Mouse (Mus musculus) olfactory bulb, adult 2 months (tissue): ENCODE measurements around the gene Glra1. TPM values are rescaled to one million over a fixed set of nuclear protein-coding genes. Genes with fewer than 3 reads are reported as not detected.

ENCODE experiments used
- H3K27ac ChIP-seq: fragments of 200-500 bp; 2 replicates; pipeline ENCODE4 v1.5.1; 2012; ENCODE audit warnings: low read depth, low read length; ENCODE audit not compliant: insufficient read depth
- H3K4me1 ChIP-seq: fragments of 200-500 bp; 2 replicates; pipeline ENCODE4 v1.6.1; 2012; ENCODE audit warnings: low read length; ENCODE audit not compliant: control insufficient read depth, insufficient read depth
- H3K4me3 ChIP-seq: fragments of 200-500 bp; 2 replicates; pipeline ENCODE4 v1.5.1; 2012; ENCODE audit warnings: mild to moderate bottlenecking, low read depth, low read length, moderate library complexity; ENCODE audit not compliant: insufficient read depth
- CTCF ChIP-seq: fragments of 200-500 bp; IDR thresholded peaks from 2 replicates; pipeline ENCODE4 v1.5.1; 2012; ENCODE audit warnings: low read depth, mild to moderate bottlenecking, low read length, moderate library complexity; ENCODE audit not compliant: insufficient read depth
- POLR2A ChIP-seq: fragments of 200-500 bp; IDR thresholded peaks from 2 replicates; pipeline ENCODE4 v1.6.1; 2012; ENCODE audit warnings: mild to moderate bottlenecking, low read depth, low read length, moderate library complexity; ENCODE audit not compliant: insufficient read depth
- WGBS: fragments of 180-500 bp; shearing (Covaris S2); methylation state at CpG from one replicate; pipeline ENCODE4 v1.1.7; 2018; 5-methylcytosine and 5-hydroxymethylcytosine counted together
- polyA plus RNA-seq: library from polyadenylated mRNA; stranded (reverse); fragments of >200 nt; gene quantifications from 2 replicates; pipeline ENCODE4 v1.2.4, GENCODE M21; 2012; ENCODE audit warnings: low replicate concordance; ENCODE audit not compliant: missing spikeins, insufficient read depth, insufficient read length

The Glra1 gene
- polyA plus RNA-seq, 1 experiment = not detected

DNA sequence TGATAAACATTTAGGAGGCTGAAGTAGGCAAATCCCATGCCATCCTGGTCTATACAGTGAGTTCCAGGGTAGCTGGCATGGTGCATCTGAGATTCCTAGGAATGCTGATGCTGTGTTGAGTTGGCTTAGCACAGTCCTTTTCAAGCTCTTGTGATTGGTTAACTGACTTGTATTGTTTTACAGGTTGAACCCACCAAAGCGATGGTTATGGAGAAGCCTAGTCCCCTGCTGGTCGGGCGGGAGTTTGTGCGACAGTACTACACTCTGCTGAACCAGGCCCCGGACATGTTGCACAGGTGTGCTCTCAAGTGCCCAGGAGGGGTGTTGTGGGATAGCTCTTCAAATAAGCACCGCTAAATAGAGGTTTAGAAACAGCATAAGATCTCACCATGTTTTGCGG lies 122.6 kb downstream of the Glra1 start:
- Histone ChIP-seq H3K27ac (no peak overlapping the region), H3K4me1 (peaks cover 11% of the 10 kb centered on the region), H3K4me3 (no peak overlapping the region)
- WGBS = 95% methylated on average over 7 of the region's 7 CpGs
- no peak for TF ChIP-seq POLR2A
- TF ChIP-seq CTCF = no peak

DNA sequence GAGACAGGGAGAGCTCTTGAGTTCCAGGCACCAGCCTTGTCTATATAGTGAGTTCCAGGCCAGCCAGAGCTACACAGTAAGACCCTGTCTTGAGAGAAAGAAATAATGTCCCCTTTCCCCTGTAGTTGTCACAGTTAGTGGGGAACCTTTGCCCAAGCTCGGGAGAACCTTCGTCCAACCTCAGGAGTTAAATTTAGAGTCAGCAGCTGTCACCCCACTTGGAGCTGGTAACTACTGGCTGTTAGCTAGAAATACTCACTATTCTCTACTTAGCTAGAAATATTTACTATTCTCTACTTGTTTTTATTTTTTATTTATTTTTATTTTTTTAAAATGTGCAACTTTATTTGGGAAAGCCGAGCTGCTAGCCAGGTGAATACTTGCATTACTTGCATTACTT lies 134.8 kb downstream of the Glra1 start:
- H3K4me3 ChIP-seq = no peak overlapping the region
- TF ChIP-seq CTCF (no peak), POLR2A (no peak)
- 33% methylated on average over 3 of the region's 3 CpGs for WGBS
- peaks cover 6% of the 10 kb centered on the region; the same call in 1 of the 2 replicates for H3K4me1 ChIP-seq
- no peak overlapping the region for H3K27ac ChIP-seq

DNA sequence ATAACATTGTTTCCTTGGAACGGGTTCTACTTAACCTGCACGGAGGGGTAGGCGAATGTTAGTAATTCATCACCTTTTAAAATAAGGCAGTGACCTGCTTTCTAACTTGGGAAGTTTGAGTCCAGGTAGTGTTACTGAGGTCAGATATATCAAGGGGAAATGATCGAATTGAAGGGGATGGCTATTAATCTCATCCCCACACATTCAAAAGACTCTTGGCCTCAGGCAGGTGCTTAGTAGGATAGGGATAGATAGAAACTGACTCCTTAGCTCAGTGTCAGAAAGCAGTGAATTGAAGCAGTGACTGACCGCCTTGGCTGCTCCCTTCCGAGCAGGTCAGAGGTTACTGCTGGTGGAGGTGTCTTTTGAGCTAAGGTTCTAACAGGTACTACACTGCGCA lies 136.5 kb downstream of the Glra1 start:
- Histone ChIP-seq H3K4me1 (peaks cover 10% of the 10 kb centered on the region; the same call in 1 of the 2 replicates), H3K4me3 (no peak overlapping the region), H3K27ac (no peak overlapping the region)
- TF ChIP-seq POLR2A (no peak), CTCF (no peak)
- WGBS = 90% methylated on average over 7 of the region's 7 CpGs

DNA sequence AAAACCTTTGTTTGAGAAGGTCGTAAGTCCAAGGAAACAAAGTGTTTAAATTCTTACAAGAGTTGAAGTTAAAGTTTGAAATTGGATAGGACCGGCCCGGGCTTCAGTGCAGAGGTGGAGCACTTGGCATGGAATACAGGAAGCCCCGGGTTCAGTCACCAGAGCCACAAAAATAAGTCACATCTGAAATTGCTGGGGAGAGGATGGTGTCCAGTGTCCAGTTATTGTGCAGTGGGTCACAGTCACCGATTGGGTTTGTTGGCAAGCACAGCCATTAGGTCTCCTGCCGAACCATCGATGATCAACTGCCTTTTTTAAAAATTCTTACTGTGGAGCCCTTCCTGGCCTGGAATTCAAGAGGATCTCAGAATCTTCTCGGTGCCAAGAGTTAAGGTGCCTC lies 137.2 kb downstream of the Glra1 start:
- no peak overlapping the region for H3K27ac ChIP-seq
- peak overlapping the region; percentile 28 for H3K4me3 ChIP-seq
- H3K4me1 ChIP-seq = peaks cover 10% of the 10 kb centered on the region; the same call in 1 of the 2 replicates
- TF ChIP-seq POLR2A (no peak), CTCF (no peak)
- WGBS = 29% methylated on average over 8 of the region's 8 CpGs

DNA sequence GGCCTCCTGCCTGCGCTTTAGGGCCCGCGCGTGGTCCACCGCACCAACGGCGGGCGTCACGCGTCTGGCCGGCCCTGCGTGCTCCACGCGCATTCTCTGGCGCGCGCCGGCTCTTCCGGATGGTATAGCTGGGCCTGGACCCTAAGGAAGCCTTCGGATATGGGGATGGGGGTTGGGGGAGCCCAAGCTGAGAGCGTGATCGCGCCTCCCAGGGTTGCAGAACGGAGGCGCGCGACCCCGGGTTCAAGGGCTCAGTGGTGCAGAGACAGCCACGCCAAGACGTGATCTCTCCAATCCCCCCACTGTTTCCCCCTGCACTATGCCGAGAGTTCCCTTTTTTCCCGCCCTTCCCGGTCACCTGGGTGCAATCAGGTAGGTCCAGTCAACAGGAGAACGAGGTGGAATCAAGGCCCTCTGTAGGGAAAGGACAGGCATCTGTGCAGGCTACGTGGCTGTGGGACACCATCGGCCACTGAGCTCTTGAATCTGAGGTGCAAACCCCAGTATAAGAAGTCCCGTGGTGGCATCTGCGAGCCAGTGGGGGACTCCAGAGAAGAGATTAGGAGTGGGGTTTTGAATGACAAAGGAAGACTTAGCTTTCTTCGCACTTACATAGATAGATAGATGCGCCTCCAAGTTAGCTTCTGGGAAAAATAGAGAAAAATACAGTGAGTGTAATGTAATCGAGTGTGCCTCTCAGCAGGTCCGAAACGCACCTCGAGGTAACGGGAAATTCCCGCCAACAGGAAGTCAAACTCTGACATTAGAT lies 137.9 kb downstream of the Glra1 start:
- peak overlapping the region; percentile 74 for H3K27ac ChIP-seq
- under 1% methylated on average over 46 of the region's 46 CpGs for WGBS
- TF ChIP-seq POLR2A (no peak), CTCF (no peak; the same call in 1 of the 2 replicates)
- peak overlapping the region; percentile 68 for H3K4me3 ChIP-seq
- peaks cover 10% of the 10 kb centered on the region; the same call in 1 of the 2 replicates for H3K4me1 ChIP-seq

DNA sequence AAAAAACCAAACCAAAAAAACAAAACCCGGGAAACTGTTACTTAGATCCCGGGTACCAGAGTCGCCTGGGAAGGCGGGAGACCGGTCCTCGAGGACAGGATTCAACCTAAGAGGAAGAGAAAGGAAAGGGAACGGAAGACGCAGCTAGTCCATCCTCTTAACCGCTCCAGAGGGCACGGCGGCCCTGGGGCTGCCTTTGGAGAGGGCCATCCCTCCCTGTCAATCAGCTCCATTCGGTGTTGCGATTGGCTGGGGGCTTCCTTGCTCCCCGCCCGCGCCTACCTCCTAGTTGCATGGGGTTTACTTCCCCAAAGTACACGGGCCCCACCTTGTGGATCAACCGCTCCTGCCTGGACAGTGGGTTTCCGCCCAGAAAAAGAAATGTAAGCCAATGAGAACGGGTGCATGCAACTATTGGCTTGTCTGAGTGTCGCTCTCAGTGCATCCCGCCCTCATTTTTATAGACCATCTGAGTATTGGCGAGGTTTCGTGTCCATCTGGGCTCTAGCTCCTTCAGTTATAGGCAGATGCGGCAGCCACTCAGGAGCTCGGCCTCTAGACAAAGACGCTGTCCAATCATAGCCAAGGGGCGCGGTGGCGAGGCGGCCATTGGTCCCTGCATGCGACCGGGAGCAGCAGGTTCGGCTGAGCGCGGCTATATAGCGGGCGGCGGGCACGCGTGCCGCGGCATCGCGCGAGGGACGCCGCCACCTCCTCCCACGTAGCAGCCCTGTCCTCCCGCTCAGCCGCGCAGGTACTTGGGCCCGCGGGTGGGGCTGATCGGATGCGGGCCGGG lies 138.8 kb downstream of the Glra1 start, which contains the start of gene G3bp1:
TSS of gene G3bp1 (plus strand) at position 638 of the 796 bp plus-strand sequence.
- H3K4me1 ChIP-seq = peaks cover 10% of the 10 kb centered on the region; the same call in 1 of the 2 replicates
- H3K27ac ChIP-seq = peak within 1 kb of the TSS; percentile 89
- H3K4me3 ChIP-seq = peak within 1 kb of the TSS; percentile 68
- TF ChIP-seq POLR2A (peak; percentile 98), CTCF (no peak)
- WGBS = 1% methylated on average over 57 of the region's 57 CpGs

DNA sequence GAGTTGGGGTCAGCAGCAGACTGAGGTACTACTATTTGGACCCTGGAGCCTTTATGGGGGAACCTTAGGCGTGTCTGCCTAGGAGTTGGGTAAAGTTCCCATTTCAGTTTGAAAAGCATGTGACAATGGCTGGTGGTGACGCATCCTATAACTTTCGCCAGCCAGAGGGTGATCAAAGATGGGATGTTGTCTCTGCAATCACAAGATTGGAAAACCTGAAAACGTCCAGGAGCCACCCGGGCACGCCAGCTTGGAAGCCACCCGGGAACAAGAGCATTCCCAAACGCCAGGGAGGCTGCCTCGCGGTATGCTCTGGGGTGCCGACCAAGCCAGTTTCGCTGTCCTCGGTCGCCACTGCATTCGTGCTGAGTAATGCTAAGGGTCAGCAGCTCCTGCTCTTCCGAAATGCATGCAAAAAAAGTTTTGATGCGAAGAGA lies 139.4 kb downstream of the Glra1 start:
- peak overlapping the region; percentile 89 for H3K27ac ChIP-seq
- H3K4me3 ChIP-seq = peak overlapping the region; percentile 48
- 3% methylated on average over 17 of the region's 17 CpGs for WGBS
- peaks cover 10% of the 10 kb centered on the region; the same call in 1 of the 2 replicates for H3K4me1 ChIP-seq
- TF ChIP-seq POLR2A (no peak), CTCF (no peak)

DNA sequence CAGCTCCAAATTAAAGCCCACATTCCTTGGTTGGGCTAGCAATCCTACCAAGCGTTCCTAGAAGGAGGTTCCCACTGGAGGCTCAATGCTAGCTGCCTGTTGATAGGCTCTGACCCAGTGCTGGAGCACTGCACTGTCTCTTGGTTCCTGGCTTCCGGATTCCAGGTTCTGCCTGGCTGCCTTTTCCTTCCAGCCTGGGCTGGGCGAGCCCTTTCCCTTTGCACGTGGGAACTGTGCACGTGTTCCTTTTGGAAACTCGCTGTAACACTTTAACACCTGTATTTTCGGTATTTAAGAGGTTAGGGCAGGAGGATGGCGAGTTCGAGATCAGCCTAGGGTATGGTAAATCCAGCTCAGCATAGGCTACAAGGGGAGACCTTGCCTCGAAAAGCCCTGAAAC lies 140.0 kb downstream of the Glra1 start:
- peaks cover 8% of the 10 kb centered on the region; the same call in 1 of the 2 replicates for H3K4me1 ChIP-seq
- WGBS = 71% methylated on average over 10 of the region's 10 CpGs
- TF ChIP-seq CTCF (no peak), POLR2A (no peak)
- H3K27ac ChIP-seq = peak overlapping the region; percentile 89; the same call in 1 of the 2 replicates
- H3K4me3 ChIP-seq = no peak overlapping the region
